Mouse (Mus musculus) lung, postnatal 0 days (tissue): Measurements from ENCODE around the gene Cib3.

Experiments
- CTCF ChIP-seq: IDR thresholded peaks from 2 replicates; pipeline ENCODE4 v1.5.1; 2016; ENCODE audit warnings: antibody characterized with exemption, mild to moderate bottlenecking
- EP300 ChIP-seq: IDR thresholded peaks from 2 replicates; pipeline ENCODE4 v1.6.1; 2016; ENCODE audit warnings: antibody characterized with exemption, mild to moderate bottlenecking, control low read depth

GRCm38 (mm10) chr8:72190215-72190539 lies 22.5 kb downstream of the Cib3 start:
- TF ChIP-seq CTCF, result no peak
- no peak for TF ChIP-seq EP300
